Mouse (Mus musculus): ENCODE measurements around the gene Olfr655.

- TF ChIP-seq CTCF (IDR thresholded peaks at IDR 0.05; ENCODE audit: low read depth) (no peak), EP300 (optimal IDR thresholded peaks at IDR 0.05) (no peak)
Observed at GRCm38 (mm10) chr7:104588274-104588673, 13.3 kb downstream of the Olfr655 start.

Measured in stomach, postnatal 0 days (tissue).